Mouse (Mus musculus): Measurements from ENCODE around the gene Aarsd1. TPM values are rescaled to one million over a fixed set of nuclear protein-coding genes. Genes with fewer than 3 reads are reported as not detected.
"Not testable (repeated sequence)": the region's sequence is repeated elsewhere in the genome, so short reads cannot be mapped to it uniquely, and the experiment has no call there.

Aarsd1 gene
- polyA plus RNA-seq, 1 experiment from 2014 or later = 47.2 TPM

GRCm38 (mm10) chr11:101447786-101448185, 30.4 kb upstream of the Aarsd1 start:
- ChIA-PET CTCF (no interaction called here), POLR2A (interaction anchor here (0.7 to 1.0 kb wide), 2 partner anchors 9 to 17 kb away, joined by 3 read pairs; partner anchors contain the start of gene Rnd2)
- H3K27me3 ChIP-seq = no peaks in the 10 kb centered on the region
- TF ChIP-seq CTCF (IDR thresholded peaks at IDR 0.05) = no peak
- ATAC-seq (no peak), DNase-seq (ENCODE audit: low read depth, low spot score) (no peak)
- in situ Hi-C loops (cut with MboI; ENCODE audit: low pct_unique_long_range_greater_than_20kb) = no loop called here

GRCm38 (mm10) chr11:101446860-101447259, 29.4 kb upstream of the Aarsd1 start:
- CTCF ChIA-PET; in situ Hi-C loops (cut with MboI; ENCODE audit: low pct_unique_long_range_greater_than_20kb); POLR2A ChIA-PET; H3K27me3 ChIP-seq; DNase-seq (ENCODE audit: low read depth, low spot score); ATAC-seq: not testable (repeated sequence)

- ChIA-PET POLR2A (no interaction called here), CTCF (no interaction called here)
- TF ChIP-seq CTCF (IDR thresholded peaks at IDR 0.05) = no peak
- no peaks in the 10 kb centered on the region for H3K27me3 ChIP-seq
- in situ Hi-C loops (cut with MboI; ENCODE audit: low pct_unique_long_range_greater_than_20kb) = no loop called here
- DNase-seq (ENCODE audit: low read depth, low spot score) = no peak
- no peak for ATAC-seq
These were observed 28.9 kb upstream of the Aarsd1 start for GRCm38 (mm10) chr11:101446319-101446718.

- CTCF ChIA-PET = interaction anchor here (0.7 to 1.8 kb wide), 4 partner anchors 10 to 26 kb away, joined by 3 to 11 read pairs (median 9); partner anchors contain the start of gene Aarsd1
- POLR2A ChIA-PET = interaction anchor here (3.0 kb wide), 1 partner anchor 26 kb away, joined by 12 read pairs; the partner anchor contains the start of gene Aarsd1
- H3K27me3 ChIP-seq = no peaks in the 10 kb centered on the region
- ATAC-seq = peak; percentile 6
- DNase-seq (ENCODE audit: low read depth, low spot score) = no peak
- TF ChIP-seq CTCF (IDR thresholded peaks at IDR 0.05) = no peak
- in situ Hi-C loops (cut with MboI; ENCODE audit: low pct_unique_long_range_greater_than_20kb) = no loop called here
These were observed 25.3 kb upstream of the Aarsd1 start for GRCm38 (mm10) chr11:101442760-101443159.

GRCm38 (mm10) chr11:101442127-101442693, 24.8 kb upstream of the Aarsd1 start, which contains the start of gene Rpl27:
TSS of gene Rpl27 (plus strand) at chr11:101442298.
- in situ Hi-C loops (cut with MboI; ENCODE audit: low pct_unique_long_range_greater_than_20kb) = no loop called here
- DNase-seq (ENCODE audit: low read depth, low spot score) (peak; percentile 97), ATAC-seq (peak; percentile 92)
- POLR2A ChIA-PET = interaction anchor here (0.7 to 3.0 kb wide), 2 partner anchors 23 to 25 kb away, joined by 5 to 12 read pairs; partner anchors contain the start of gene Aarsd1
- H3K27me3 ChIP-seq = no peaks in the 10 kb centered on the region
- CTCF ChIA-PET = interaction anchor here (0.7 to 1.8 kb wide), 7 partner anchors 9 to 118 kb away, joined by 3 to 11 read pairs (median 3); partner anchors contain the start of gene Aarsd1
- peak; percentile 67 for TF ChIP-seq CTCF (IDR thresholded peaks at IDR 0.05)

- ATAC-seq; H3K27me3 ChIP-seq; in situ Hi-C loops (cut with MboI; ENCODE audit: low pct_unique_long_range_greater_than_20kb); DNase-seq (ENCODE audit: low read depth, low spot score): not testable (repeated sequence)
- POLR2A ChIA-PET = interaction anchor here (0.6 to 3.0 kb wide), 4 partner anchors 14 to 150 kb away, joined by 3 to 12 read pairs (median 4); partner anchors contain the start of gene Aarsd1
- CTCF ChIA-PET = interaction anchor here (0.7 to 1.8 kb wide), 7 partner anchors 9 to 118 kb away, joined by 3 to 11 read pairs (median 3); partner anchors contain the start of gene Aarsd1
These were observed 24.2 kb upstream of the Aarsd1 start for GRCm38 (mm10) chr11:101441450-101442126.

GRCm38 (mm10) chr11:101438006-101438405, 20.6 kb upstream of the Aarsd1 start:
- in situ Hi-C loops (cut with MboI; ENCODE audit: low pct_unique_long_range_greater_than_20kb); ATAC-seq; H3K27me3 ChIP-seq; DNase-seq (ENCODE audit: low read depth, low spot score); CTCF ChIA-PET; POLR2A ChIA-PET: not testable (repeated sequence)

GRCm38 (mm10) chr11:101436916-101437315, 19.5 kb upstream of the Aarsd1 start:
- POLR2A ChIA-PET = interaction anchor here (0.7 kb wide), 1 partner anchor 87 kb away, joined by 4 read pairs; no protein-coding TSS in a partner anchor
- CTCF ChIA-PET = interaction anchor here (1.5 kb wide), 1 partner anchor 21 kb away, joined by 3 read pairs; no protein-coding TSS in a partner anchor

GRCm38 (mm10) chr11:101435831-101436230, 18.4 kb upstream of the Aarsd1 start:
- DNase-seq (ENCODE audit: low read depth, low spot score) (no peak), ATAC-seq (no peak)
- ChIA-PET POLR2A (no interaction called here), CTCF (no interaction called here)
- no peak for TF ChIP-seq CTCF (IDR thresholded peaks at IDR 0.05)
- in situ Hi-C loops (cut with MboI; ENCODE audit: low pct_unique_long_range_greater_than_20kb) = no loop called here
- no peaks in the 10 kb centered on the region for H3K27me3 ChIP-seq

More at GRCm38 (mm10) chr11:101436916-101437315, 19.5 kb upstream of the Aarsd1 start:
- in situ Hi-C loops (cut with MboI; ENCODE audit: low pct_unique_long_range_greater_than_20kb) = no loop called here
- ATAC-seq (no peak), DNase-seq (ENCODE audit: low read depth, low spot score) (no peak)
- no peak for TF ChIP-seq CTCF (IDR thresholded peaks at IDR 0.05)
- H3K27me3 ChIP-seq = no peaks in the 10 kb centered on the region

- DNase-seq (ENCODE audit: low read depth, low spot score) (no peak), ATAC-seq (no peak)
- ChIA-PET POLR2A (no interaction called here), CTCF (interaction anchor here (0.7 to 1.7 kb wide), 2 partner anchors 9 to 13 kb away, joined by 3 to 10 read pairs; partner anchors contain the start of gene Rpl27)
- TF ChIP-seq CTCF (IDR thresholded peaks at IDR 0.05) = no peak
- in situ Hi-C loops (cut with MboI; ENCODE audit: low pct_unique_long_range_greater_than_20kb) = no loop called here
- no peaks in the 10 kb centered on the region for H3K27me3 ChIP-seq
These were observed 16.0 kb upstream of the Aarsd1 start for GRCm38 (mm10) chr11:101433396-101433795.

- no peak for DNase-seq (ENCODE audit: low read depth, low spot score)
- no peaks in the 10 kb centered on the region for H3K27me3 ChIP-seq
- CTCF ChIA-PET = interaction anchor here (0.7 kb wide), 1 partner anchor 36 kb away, joined by 4 read pairs; no protein-coding TSS in a partner anchor
- no peak for TF ChIP-seq CTCF (IDR thresholded peaks at IDR 0.05)
- no peak for ATAC-seq
- POLR2A ChIA-PET = no interaction called here
- in situ Hi-C loops (cut with MboI; ENCODE audit: low pct_unique_long_range_greater_than_20kb) = no loop called here
These were observed 13.9 kb upstream of the Aarsd1 start for GRCm38 (mm10) chr11:101431327-101431726.

Data from Patski (cell line).